ENCODE assay signal across 15 mouse cellular contexts in the genomic region with DNA sequence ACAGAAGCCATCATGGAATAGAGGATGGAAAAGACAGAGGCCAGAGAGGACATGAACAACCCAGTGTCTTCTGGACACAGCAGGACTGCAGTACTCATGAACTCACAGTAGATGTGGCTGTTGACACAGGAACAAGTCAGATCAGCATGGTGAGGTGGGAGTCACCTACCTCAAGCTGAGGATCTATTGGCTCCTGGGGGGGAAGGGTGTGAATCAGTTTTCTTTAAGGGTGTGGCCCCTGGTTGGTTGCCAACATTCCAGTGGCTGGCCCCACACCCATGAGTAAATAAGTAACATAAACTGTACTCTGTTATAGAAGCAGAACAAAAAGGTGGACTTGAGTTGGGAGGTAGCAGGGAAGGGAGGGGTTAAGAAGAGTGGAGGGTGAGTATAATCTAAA.
A peak's percentile ranks its signal among the peaks of the same experiment; 100 is the strongest.
DNase-seq lines count a peak whose midpoint lies in the region; ATAC-seq and TF ChIP-seq lines count a peak whose summit lies in the region.
"Had no signal": no experiment of that assay in that cellular context is flagged by ENCODE, and none has a peak within 500 bp of the region (broad histone marks: within the 10 kb centered on the region; RNA-seq: fewer than 3 reads in every experiment).

No protein-coding gene starts in this region.

- in situ Hi-C loops in Patski (cut with MboI; ENCODE audit: low pct_unique_long_range_greater_than_20kb): no loop called here

- H3K9ac ChIP-seq in kidney, postnatal 0 days (ENCODE audit: low read depth, low read length): no peak overlapping the region
- H3K9ac ChIP-seq: heart, embryonic 15.5 days had no signal

- no peaks in the 10 kb centered on the region for H3K9me3 ChIP-seq in kidney, postnatal 0 days (replicated peaks; ENCODE audit: low read length)
- H3K9me3 ChIP-seq: heart, embryonic 15.5 days; megakaryocyte, embryonic 14.5 days had no signal

- H3K27me3 ChIP-seq in Patski: no peaks in the 10 kb centered on the region
- no peaks in the 10 kb centered on the region for H3K27me3 ChIP-seq in kidney, postnatal 0 days (ENCODE audit: insufficient read depth, low read length)
- H3K27me3 ChIP-seq: heart, embryonic 15.5 days had no signal

- H3K4me1 ChIP-seq in kidney, postnatal 0 days (replicated peaks; ENCODE audit: insufficient read depth, low read length): no peaks in the 10 kb centered on the region
- H3K4me1 ChIP-seq: megakaryocyte, embryonic 14.5 days had no signal

- TF ChIP-seq CTCF in layer of hippocampus, adult 2 months (conservative IDR thresholded peaks at IDR 0.05): 0 out of 2 replicates have a peak, but pooled peaks have one; percentile 10
- TF ChIP-seq CTCF in Patski (IDR thresholded peaks at IDR 0.05): peak; percentile 69
- peak; percentile 62; the same call in 1 of the 2 replicates for TF ChIP-seq CTCF in kidney, postnatal 0 days (IDR thresholded peaks at IDR 0.05; ENCODE audit: low read depth)

- no peaks in the 10 kb centered on the region for H3K36me3 ChIP-seq in kidney, postnatal 0 days (ENCODE audit: insufficient read depth, low read length)
- H3K36me3 ChIP-seq: heart, embryonic 15.5 days had no signal

- no peak overlapping the region for H3K4me3 ChIP-seq in layer of hippocampus, adult 2 months
- H3K4me3 ChIP-seq in kidney, postnatal 0 days (replicated peaks; ENCODE audit: low read depth, low read length): no peak overlapping the region
- H3K4me3 ChIP-seq: heart, embryonic 15.5 days; megakaryocyte, embryonic 14.5 days; myocyte had no signal

- ATAC-seq in Patski: no peak
- ATAC-seq in kidney, postnatal 0 days (replicated peaks; ENCODE audit: low FRiP score, low read depth): peak; percentile 75
- ATAC-seq: activated CD4-positive, CD25-positive, alpha-beta regulatory T cell, adult 4 months had no signal

- H3K27ac ChIP-seq in layer of hippocampus, adult 2 months: 0 out of 2 replicates have a peak overlapping the region, but pooled peaks have one; percentile 40
- H3K27ac ChIP-seq in kidney, postnatal 0 days: no peak overlapping the region
- H3K27ac ChIP-seq: heart, embryonic 15.5 days had no signal

- H3K4me2 ChIP-seq in kidney, postnatal 0 days (ENCODE audit: low read length): no peak overlapping the region
- H3K4me2 ChIP-seq: heart, embryonic 15.5 days had no signal

- CTCF ChIA-PET in Patski (lab: Charles Lee): no interaction called here

- POLR2A ChIA-PET in Patski (lab: Charles Lee): no interaction called here

- DNase-seq in layer of hippocampus, adult 2 months (ENCODE audit: low spot score in 2 of 2): no peak
- DNase-seq in layer of hippocampus, adult 9-11 months: no peak
- DNase-seq in 3134 (ENCODE audit: extremely low read depth, insufficient read length, low spot score) (peak; percentile 49), Patski (ENCODE audit: low read depth, low spot score) (no peak), adipocyte (ENCODE audit: low spot score) (no peak)
- DNase-seq in kidney, postnatal 0 days (ENCODE audit: low spot score): peak; percentile 24
- no peak for DNase-seq in thymus, postnatal 25 days
- no peak for DNase-seq in right cerebral cortex, postnatal 36 days (ENCODE audit: low spot score in 2 of 2)
- DNase-seq: cerebellum, postnatal 36 days; left cerebral cortex, postnatal 4 days; spleen, adult 18-20 months had no signal

Comparison
In these comparisons a context has a peak if more than half of its experiments do, and no peak if none do; other contexts are left out.
1. DNase-seq: peak in 3134 (single experiment) and kidney, postnatal 0 days (single experiment); none in layer of hippocampus, adult 2 months (0 of 2), layer of hippocampus, adult 9-11 months (single experiment), Patski (single experiment), thymus, postnatal 25 days (single experiment), adipocyte (single experiment) and right cerebral cortex, postnatal 36 days (0 of 2).
2. CTCF ChIP-seq: peak in every context shown above with its lines; median percentile 69 in Patski; 62 in kidney, postnatal 0 days; 10 in layer of hippocampus, adult 2 months.